Mouse (Mus musculus): Measurements from ENCODE around the gene Ifi208.
"Not testable (repeated sequence)": the region's sequence is repeated elsewhere in the genome, so short reads cannot be mapped to it uniquely, and the experiment has no call there.

Ifi208 gene

DNA sequence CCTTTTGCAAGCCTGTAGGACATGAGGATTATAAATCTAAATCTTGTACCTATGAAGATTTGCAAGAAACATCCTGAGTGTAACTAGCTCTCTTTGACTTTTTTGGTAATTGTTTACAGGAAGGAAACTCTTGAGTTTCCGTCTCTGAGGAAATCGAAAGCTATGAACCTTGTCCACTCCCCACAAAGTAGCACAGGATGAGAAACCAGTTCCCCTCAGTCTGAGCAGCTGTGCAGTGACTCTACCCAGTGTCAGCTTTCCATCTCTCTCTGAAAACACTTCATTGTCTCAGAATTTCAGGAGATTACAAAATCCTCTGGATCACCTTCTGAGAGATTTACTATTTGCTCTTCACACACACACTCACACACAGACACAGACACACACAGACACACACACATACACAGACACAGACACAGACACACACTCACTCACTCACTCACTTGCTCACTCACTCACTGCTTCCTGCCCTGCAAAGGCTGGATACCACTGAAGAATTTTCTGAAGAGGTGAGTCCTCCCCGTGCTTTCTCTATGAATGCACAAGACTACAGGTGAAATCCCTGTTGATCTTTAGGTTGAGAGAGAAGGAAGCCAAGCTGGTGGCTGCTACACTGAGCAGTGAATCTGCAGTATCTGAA, at the start of gene Ifi208:
TSS of gene Ifi208 (plus strand) at position 218 of the 640 bp plus-strand sequence.
- not testable (repeated sequence) for DNase-seq (ENCODE audit: extremely low read depth, insufficient read length, low spot score)

DNA sequence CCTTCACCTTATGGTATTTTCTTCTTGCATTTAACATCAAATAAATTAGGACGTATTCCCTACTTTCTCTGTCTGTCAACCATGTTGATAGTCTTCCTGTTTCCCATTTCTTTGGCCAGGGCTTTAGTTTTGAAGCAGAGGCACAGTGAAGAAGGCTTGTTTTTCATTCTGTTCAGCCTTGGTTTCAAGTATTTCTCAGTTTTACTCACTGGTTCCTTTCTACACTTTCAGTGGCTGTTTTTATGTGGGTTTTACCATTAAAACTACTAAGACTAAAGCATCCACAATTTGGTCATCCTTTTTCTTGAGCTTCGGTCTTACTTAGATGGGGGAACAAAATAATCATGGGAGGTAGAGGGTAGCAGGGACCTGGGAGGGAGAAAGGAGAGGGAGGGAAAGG, 49.4 kb upstream of the Ifi208 start:
- no peak for DNase-seq (ENCODE audit: extremely low read depth, insufficient read length, low spot score)

DNA sequence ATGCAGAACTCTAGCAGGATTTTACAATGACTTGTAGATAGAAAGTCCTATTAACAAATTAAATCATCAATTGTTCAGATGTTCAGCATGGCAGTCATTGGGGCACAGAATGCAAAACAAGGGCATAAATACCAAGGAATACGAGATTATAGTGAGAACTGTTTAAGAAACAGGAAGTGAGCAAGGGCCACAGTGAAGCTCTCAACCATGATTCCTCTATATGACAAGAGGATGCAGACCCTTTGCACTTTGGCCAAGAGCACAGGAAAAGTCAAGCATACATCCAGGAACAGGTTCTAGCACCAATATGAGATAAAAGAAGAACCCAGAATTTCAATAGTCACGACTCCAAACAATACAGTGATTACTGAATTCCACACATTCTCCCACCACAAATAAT, 46.8 kb upstream of the Ifi208 start:
- no peak for DNase-seq (ENCODE audit: extremely low read depth, insufficient read length, low spot score)

DNA sequence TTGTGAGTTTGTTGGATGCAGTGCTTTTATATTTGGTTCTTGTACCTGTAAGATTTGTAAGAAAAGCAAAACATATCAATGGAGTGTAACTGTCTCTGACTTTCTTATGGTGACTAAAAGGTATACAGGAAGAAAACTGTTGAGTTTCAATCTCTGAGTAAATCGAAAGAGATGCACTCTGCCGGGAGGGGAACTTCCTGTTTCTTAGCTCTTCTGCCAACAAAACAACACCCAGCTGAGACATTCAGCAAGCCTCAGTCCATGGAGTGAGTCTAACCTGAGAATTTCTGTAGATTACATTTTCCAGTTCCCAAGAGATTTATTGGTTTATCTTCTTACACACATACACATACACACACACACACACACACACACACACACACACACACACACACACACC, 42.9 kb upstream of the Ifi208 start, which contains the start of gene Ifi209:
TSS of gene Ifi209 (plus strand) at position 296 of the 400 bp plus-strand sequence.
- DNase-seq (ENCODE audit: extremely low read depth, insufficient read length, low spot score), result not testable (repeated sequence)

DNA sequence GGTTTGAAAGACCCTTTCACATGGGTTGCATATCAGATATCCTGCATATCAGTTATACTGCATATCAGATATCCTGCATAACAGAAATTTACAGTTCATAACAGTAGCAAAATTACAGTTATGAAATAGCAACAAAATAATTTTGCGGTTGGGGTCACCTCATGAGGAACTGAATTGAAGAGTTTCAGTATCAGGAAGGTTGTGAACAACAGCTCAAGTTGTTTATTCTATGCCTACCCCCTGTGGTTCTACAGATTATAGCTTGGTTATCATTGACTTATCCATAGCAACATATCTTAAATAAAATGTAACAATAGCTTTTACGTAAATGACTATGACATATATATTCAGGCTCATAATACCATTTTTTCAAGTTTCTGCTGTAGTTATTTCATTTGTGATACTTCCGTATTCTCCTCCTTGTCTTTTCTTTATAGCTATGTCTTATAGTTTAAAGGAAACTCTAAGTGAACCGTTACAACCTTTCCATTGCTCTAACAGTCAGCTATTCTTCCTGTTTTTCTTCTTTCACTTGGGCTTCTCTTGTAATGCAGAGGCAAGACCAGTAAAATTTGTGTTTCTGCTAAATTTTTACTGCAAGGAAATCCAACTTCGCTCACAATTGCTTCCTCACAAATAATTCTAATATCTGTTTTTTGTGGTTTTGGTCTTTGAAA, 39.4 kb upstream of the Ifi208 start:
- DNase-seq (ENCODE audit: extremely low read depth, insufficient read length, low spot score), result no peak

DNA sequence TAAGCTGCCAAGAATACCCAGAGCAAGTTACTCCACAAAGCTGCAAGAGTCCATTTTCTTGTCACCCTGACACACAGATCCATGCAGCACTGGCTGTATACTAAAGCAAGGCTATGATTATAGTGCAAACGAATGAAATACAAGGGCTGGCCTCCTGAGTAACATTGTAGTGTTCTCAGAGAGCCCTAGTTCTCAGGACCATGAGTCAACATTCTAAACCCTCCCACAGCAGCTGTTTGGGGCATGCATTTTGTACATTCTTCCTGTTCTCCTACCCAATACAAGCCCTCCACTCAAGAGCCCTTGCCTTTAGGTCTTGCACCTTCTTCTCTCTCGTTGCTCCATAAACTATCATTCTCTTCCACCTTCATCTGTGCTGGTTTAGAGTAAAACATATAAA, 28.1 kb upstream of the Ifi208 start:
- no peak for DNase-seq (ENCODE audit: extremely low read depth, insufficient read length, low spot score)

DNA sequence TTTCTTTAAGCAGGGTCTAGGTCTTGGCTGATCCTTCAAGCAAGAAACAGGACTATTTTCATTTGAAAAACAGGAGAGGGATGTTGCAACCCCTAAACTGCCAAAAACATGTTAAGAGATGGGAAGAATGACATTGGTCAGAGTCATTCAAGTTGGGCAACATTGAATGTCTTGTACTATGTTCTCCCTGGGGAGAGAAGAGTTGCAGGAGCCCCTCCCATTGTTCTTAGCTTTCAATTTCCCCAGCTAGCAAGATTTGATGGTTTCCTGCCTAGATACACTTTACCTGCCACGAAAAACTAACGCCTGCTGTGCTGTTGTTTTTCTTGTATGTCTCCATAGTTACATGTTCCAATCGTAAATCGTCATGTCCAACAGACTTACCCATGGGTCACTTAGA, 15.5 kb upstream of the Ifi208 start:
- no peak for DNase-seq (ENCODE audit: extremely low read depth, insufficient read length, low spot score)

DNA sequence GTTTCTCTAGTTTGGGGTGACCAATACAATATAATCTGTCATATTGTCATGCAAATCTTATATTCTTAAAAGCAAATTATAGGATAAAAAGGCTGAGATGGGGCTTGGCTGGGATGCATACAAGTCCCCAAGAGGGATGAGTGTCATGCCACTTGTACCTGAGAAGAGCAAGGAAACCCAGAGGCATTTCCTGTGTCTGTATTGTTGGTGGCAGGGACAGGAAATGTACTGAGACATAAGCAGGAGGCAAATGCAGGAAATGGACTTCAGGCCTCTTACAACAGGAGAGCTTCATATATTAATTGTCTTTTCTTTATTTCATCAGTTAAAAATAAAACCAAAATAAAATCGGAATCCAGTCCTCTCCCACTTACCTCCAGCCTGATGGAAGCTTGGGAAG, 5.1 kb downstream of the Ifi208 start:
- not testable (repeated sequence) for DNase-seq (ENCODE audit: extremely low read depth, insufficient read length, low spot score)

DNA sequence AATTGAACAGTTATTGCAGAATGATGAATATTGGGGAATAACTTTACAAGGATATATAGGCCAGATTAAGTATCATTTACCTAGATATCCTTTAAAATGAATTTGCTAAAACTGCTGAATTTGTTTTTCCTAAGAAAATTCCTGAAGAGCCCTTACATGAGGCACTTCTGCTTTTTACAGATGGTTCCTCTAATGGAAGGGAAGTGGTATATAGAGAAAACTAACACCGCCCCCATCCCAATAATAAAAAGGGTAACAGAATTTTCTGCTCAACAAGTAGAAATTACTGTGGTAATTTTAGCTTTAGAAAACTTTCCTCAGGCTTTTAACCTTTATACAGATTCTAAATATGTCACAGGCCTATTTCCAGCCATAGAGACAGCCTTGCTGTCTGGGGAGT, 20.8 kb downstream of the Ifi208 start:
- DNase-seq (ENCODE audit: extremely low read depth, insufficient read length, low spot score), result no peak

DNA sequence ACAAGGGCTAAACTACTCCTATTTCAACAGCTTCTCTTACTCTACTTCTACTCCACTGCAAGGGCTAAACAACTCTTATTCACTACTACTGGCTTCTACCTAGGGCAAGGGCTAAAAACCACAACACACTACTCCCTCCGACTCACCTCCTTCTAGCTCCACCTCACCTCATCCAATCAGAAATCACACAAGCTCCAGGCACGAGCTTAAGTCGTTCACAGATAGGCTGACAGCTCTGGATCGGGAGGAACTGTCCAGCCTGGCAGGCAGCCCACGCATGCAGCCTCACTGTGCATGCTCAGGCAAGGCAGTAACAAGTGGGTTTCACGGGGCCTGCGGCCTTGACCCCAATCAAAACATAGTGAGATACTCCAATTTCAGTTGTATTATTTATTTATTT, 59.7 kb downstream of the Ifi208 start:
- no peak for DNase-seq (ENCODE audit: extremely low read depth, insufficient read length, low spot score)

DNA sequence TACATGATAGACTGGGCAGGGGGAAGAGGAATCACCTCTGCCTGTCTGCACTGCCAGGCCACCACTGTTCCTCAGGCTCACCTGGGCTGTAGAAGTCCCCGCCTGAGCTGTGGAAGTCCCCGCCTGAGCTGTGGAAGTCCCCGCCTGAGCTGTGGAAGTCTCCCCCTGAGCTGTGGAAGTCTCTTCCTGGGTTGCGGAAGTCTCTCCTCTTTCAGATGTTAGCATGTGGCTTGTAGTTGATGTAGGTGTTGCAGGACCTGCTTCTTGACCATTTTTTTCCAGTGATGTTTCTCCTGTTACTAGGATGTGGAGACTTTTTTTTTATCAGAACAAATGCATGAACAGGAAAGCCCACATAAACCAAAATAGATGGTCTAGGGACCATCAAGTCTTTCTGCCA, 61.5 kb downstream of the Ifi208 start:
- not testable (repeated sequence) for DNase-seq (ENCODE audit: extremely low read depth, insufficient read length, low spot score)

DNA sequence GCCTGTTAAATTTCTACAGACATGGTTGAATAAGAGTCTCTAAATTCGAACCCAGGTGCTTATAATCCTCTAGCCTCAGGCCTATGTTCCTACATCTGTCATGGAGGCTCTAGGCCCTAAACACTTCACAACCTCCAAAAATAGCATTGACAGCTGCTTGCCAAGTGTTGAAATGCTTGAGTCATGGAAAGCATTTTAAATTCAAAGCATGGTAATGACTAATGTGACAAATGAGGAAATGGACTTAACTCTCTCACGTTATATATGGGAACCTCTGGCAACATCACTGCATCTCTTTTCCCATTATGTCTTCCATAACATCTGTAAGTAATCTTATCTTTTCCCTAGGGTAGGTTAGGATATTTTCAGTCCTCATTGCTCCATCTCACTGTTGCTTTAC, 63.5 kb downstream of the Ifi208 start:
- DNase-seq (ENCODE audit: extremely low read depth, insufficient read length, low spot score), result no peak

DNA sequence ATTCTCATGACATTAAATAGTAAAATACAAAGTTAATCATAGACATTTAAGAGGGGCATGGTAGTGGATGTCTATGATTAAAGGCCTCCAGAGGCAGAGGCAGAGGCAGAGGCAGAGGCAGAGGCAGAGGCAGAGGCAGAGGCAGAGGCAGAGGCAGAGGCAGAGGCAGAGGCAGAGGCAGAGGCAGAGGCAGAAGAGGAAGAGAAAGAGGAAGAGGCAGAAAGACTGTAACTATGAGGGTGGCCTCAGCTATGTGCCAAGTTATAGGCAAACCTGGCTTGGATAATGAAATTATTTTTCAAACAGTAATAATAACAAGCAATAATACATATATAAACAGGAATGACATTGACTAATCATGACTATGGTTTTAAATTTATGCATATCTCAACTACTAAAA, 67.1 kb downstream of the Ifi208 start:
- no peak for DNase-seq (ENCODE audit: extremely low read depth, insufficient read length, low spot score)

DNA sequence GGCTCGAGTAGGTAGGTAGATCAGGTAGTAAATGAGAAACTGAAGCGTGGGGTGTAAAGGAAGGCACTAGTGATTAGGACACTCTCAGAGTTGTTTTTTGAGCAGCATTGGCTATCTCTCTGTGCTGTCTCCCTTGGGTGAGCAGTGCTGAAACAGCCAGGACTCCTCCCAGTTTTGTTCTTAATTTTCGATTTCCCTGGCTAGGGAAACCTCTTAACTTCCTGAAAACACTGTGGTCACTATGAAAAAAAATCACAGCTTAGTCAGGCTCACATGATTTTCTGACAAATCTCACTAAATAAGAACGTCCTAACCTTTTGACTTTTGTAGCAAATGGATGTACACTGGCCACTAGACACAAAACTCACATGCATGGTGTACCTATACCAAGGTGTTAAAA, 68.2 kb downstream of the Ifi208 start, which contains the start of gene Ifi207:
TSS of gene Ifi207 (minus strand) at position 92 of the 400 bp plus-strand sequence.
- DNase-seq (ENCODE audit: extremely low read depth, insufficient read length, low spot score), result no peak

DNA sequence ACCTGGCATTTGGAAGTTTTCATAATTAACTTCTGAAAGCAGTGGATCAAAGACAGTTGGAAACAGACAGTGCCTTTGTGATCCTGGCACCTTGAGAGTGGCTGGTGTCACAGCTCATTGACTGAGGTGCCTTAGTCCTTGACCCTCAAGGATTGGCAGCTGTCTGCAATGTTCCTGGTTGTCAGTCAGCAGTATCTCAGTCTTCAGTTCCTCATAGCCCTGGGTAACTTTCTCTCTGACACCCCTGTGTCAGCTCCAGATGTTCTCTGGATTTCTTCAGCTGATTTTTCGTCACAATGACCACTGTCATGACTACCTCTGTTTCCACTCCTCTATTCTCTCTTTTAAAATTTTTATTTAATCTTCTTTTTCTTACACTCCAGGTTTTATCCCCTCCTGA, 68.8 kb downstream of the Ifi208 start:
- DNase-seq (ENCODE audit: extremely low read depth, insufficient read length, low spot score), result no peak

All from 3134 (cell line).